Mouse (Mus musculus) liver, postnatal 0 days (tissue): ENCODE data around the gene Dysf.

Source experiments
- CTCF ChIP-seq: sonication (generic); IDR thresholded peaks from 2 replicates; pipeline ENCODE4 v1.5.1; 2016; ENCODE audit warnings: antibody characterized with exemption, low read depth
- EP300 ChIP-seq: IDR thresholded peaks from 2 replicates; pipeline ENCODE4 v1.6.1; 2016; ENCODE audit warnings: antibody characterized with exemption, low read depth, mild to moderate bottlenecking

DNA sequence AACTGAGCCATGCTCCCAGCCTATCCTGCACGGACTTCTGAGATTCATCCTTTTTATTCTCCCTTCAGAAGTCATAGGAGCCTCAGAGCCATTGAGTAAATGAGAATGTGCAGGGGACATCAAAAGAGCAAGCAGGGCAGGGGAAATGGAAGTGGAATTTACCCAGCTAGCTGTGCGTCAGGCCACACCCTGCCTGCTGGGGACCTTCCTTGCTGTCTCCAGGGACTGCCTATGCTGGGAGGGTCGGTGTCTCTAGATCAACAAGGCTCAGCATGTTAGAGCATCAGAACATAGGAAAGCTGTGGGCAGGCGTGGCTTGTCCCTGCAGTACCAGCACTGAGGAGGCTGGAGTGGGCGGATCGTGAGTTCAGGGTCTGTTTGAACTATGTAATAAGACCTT is 42.6 kb downstream of the Dysf start:
- no peak for TF ChIP-seq CTCF
- TF ChIP-seq EP300, result no peak
